Mouse (Mus musculus) megakaryocyte, adult 5-6 weeks (primary cell): Measurements from ENCODE around the gene Hspa1l. TPM values are rescaled to one million over a fixed set of nuclear protein-coding genes. Genes with fewer than 3 reads are reported as not detected.
"Not testable (repeated sequence)": the region's sequence is repeated elsewhere in the genome, so short reads cannot be mapped to it uniquely, and the experiment has no call there.

Experiments
- ATAC-seq: 2 replicates; pipeline ENCODE4 v1.8.0; 2016; ENCODE audit warnings: mild to moderate bottlenecking, inconsistent platforms; ENCODE audit not compliant: poor library complexity, severe bottlenecking
- total RNA-seq, 2 experiments: library from RNA; stranded (forward) in 1 of 2; stranded (reverse) in 1 of 2; fragments of 153-499, 151-499 nt in 1 of 2; fragments of 221-1000, 200-1000 nt in 1 of 2; gene quantifications; 2 replicates each; pipeline versions ENCODE4 v1.2.3 to v1.2.4; 2015 to 2017

The Hspa1l gene
- total RNA-seq, 2 experiments from 2014 or later: 0.22 TPM; not detected in 1

DNA sequence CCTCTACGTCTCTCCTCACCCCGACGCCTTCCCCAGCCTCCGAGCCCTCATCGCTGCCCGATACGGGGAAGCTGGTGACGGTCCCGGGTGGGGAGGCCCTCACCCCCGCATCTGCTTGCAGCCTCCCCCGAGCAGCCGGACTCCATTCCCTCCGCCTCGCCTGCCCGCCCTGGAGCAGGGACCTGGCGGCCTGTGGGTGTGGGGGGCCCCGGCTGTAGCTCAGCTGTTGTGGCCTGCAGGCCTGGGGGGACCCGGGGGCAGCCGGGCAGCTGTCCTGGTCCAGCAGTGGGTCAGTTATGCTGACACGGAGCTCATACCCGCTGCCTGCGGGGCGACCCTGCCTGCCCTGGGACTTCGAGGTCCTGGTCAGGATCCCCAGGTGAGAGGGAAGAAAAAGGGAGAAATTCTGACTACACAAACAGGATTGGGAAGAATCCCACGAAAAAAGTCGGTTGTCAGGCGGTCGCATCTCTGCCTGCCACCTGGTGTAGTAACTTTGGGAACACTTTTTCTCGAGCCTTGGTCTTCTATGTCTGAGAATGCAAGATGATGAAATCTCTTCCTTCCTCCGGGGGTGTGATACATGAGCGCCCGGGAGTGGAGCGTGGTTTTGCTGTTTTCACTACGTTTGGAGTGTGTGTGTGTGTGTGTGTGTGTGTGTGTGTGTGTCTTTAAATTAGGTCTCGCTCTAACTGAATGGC is 29.1 kb downstream of the Hspa1l start:
- ATAC-seq: peak; percentile 26

DNA sequence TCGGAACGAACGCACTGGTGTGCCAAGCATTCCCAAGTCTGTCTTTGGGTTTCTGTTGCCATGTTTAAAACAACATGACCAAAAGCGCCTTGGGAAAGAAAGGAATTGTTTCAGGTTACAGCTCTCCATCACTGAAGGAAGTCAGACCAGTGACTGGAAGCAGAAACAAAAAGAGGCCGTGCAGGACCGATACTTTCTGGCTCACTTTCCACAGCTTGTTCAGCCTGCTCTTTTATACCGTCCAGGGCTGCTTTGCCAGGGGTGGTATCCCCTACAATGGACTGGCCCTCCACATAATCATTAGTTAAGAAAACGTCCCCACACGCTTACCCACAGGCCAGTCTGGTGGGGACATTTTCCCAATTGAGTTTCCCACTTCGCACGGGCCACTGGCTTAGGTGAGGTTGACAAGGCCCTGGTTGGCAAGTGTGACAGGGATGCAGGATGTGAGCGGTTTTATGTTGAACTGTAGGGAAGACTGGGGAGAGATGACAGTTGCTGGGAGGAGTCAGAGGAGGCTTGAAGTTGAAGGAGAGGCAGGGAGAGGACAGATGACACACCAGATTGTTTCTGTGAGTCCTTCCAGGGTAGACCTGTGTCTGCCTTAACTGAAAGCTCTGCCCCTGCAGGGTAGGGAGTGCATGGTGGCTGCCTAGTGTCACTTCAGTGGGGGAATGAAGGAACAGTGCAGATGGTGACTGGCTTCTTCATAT is 29.8 kb downstream of the Hspa1l start:
- ATAC-seq: no peak

DNA sequence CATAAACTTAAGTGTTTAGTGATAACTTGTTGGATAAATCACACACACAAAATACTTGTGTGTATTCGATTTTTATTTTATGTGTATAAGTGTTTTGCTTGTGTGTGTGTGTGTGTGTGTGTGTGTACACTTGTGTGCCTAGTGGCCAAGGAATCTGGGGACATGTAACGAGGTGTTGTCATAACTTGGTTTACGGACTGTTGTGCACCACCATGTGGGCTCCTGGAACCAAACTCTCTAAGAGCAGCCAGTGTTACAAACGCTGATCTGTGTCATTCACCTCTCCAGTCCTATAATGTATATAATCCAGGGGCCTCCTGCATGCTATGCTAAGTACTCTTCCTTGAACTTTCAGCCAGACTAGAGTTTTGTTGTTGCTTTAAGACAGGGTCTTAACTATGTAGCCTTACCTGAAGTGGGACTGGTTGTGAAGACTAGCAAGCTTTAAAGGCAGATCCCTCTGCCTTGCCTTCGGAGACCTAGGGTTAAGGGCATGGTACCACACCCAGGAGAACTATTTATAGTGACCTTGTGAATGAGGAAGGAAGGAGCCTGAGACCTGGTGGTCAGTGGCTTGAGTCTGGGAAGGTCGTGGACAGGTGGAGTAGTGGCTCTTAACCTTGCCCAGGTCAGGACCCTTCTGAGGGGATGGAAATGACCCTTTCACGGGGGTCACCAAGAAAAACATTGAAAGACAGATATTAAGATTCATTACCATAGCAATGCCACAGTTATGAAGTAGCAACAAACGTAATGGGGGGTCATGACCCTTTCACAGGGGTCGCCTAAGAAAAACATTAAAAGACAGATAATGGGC is 30.7 kb downstream of the Hspa1l start:
- ATAC-seq: no peak

DNA sequence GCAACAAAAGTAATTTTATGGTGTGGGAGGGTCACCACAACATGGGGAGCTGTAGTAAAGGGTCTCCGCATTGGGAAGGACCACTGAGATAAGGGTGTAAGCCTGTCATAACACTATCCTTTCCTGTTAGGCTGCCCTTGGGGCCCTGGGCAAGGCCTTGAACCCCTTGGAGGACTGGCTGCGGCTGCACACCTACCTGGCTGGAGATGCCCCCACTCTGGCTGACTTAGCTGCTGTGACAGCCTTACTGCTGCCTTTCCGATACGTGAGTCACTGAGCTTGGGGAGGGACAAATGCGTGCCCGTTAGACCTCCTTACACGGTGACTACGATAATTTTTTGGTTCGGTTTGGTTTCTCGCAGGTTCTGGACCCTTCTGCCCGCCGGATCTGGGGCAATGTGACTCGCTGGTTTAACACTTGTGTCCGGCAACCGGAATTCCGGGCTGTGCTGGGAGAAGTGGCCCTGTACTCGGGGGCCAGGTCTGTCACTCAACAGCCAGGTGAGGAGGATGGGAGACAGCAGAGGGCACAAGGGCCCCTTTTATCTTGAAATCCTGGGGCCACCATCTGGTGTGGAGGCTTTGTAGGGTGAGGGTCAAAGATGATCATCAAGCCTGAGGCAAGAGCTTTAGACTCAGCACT is 31.7 kb downstream of the Hspa1l start:
- no peak for ATAC-seq

DNA sequence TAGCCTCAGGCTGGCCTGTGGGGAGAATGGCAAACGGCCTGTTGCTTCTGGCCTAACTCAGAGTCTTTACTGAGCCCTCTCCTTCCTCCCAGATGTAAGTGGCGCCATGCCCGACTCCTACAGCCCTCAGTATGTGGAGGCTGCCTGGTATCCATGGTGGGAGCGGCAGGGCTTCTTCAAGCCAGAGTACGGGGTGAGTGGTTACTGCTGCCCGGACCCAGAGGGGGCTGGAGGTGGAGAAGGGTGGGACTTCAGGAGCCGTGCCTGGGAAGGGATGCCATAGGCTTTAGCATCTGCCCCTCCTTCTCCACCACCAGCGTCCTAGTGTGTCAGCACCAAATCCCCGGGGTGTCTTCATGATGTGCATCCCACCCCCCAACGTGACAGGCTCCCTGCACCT is 32.7 kb downstream of the Hspa1l start:
- ATAC-seq: no peak

DNA sequence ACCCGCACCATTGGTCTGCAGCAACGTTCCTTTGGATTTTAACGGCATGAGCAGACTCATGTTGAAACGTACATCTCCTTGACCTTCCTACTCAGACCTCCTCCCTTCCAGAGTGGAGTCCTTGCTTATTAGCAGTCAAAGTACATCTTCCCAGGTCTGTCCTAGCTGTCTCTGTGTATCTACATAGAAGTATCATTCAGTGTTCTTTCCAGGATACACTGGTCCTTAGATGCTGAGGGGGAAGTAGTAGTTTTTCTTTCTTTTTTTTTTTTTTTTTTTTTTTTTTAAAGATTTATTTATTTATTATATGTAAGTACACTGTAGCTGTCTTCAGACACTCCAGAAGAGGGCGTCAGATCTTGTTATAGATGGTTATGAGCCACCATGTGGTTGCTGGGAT is 33.4 kb downstream of the Hspa1l start:
- not testable (repeated sequence) for ATAC-seq

DNA sequence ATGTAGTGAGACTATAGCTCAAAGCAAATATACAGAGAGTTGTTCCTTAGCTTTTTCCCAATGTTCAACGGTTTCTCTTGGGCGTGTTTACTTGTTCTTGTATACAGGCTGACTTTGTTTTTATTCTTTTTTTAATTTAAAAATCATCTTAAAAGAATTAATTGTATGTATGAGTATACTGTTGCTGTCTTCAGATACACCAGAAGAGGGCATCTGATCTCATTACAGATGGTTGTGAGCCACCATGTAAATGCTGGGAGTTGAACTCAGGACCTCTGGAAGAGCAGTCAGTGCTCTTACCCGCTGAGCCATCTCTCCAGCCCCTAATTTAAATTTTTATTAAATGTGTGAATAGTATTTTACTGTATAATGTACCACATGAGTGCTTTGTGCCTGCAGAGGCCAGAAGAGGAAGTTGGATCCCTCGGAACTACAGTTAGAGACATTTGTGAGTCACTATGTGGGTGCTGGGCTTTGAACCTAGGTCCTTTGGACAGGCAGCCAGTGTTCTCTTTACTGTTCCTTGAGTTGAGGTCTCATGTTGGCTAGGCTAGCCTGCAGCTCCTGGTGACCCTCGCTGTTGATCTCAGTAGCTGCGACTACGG is 35.0 kb downstream of the Hspa1l start:
- 0 out of 2 replicates have a peak, but pooled peaks have one; percentile 30 for ATAC-seq

DNA sequence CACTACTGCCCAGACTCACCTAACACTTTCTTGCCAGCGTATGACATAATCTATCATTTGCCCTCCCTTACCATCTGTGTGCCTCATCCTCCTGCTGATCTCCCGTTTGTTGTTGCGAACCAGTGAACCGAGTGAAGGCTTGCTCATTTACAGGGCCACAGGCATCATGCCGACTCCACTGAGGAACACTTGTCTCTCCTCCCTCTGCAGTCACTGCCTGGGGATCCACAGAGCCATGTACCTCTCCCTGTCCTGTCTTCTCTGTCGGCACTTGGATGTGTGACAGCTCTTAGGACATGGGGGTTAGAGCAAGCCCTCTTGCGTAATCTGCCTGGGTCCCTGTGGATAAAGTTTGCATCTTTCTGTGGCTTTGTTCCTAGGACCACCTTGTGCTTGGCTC is 37.1 kb downstream of the Hspa1l start:
- ATAC-seq: no peak

DNA sequence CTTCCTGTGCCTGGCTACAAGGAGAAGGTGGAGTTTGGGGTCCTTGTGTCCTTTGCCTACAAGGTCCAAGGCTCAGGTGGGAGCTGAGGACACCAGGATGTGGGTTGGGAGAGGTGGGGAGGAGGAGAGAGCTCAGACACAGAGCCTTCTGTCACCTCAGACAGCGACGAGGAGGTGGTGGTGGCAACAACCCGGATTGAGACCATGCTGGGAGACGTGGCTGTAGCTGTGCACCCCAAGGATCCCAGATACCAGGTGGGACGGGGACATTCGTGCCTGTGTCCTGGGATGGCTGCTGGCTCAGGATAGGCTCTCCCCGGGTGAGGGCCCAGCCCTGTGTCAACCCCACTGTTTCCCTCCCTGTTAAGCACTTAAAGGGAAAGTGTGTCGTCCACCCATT is 38.9 kb downstream of the Hspa1l start:
- no peak for ATAC-seq

DNA sequence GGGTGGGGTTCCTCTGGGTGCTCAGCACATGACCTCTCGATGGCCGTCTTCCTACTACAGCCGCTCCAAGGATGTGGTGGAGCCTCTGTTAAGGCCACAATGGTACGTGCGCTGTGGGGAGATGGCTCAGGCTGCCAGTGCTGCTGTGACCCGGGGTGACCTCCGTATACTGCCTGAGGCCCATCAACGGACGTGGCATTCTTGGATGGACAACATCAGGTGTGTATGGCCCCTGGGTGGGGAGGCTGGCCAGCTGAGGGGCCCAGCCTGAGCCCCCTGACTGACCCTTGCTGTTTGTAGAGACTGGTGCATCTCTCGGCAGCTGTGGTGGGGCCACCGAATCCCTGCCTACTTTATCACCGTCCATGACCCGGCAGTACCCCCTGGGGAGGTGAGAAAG is 39.9 kb downstream of the Hspa1l start:
- ATAC-seq: no peak

DNA sequence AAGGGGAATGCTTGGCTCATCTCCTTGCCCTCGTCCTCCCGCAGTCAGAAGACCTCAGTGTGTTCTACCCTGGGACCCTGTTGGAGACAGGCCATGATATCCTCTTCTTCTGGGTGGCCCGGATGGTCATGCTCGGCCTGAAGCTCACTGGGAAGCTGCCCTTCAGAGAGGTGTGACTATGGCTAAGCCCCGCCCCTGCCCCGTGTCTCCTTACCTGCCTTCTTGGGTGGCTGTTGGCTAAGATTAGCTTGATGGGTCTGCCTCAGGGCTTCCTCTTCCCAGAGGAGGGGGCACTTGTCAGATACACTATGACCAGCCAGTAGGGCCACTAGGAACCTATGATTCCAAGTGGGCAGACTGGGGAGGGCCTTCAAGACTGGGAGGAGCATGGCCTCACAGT is 40.7 kb downstream of the Hspa1l start:
- ATAC-seq: no peak

DNA sequence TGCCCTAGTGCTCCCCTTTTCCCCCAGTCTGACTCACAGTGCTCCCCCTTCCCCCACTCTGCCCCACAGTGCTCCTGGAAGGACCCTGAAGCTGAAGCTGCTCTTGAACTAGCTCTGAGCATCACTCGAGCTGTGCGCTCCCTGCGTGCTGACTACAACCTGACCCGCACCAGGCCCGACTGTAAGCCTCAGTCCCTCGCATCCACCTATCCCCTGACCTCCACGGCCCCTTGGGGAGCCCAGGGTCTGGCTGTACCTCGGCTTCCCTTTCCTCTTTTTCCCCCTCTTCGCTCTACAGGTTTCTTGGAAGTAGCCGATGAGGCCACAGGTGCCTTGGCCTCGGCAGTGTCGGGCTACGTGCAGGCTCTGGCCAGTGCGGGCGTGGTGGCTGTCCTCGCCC is 42.8 kb downstream of the Hspa1l start:
- no peak for ATAC-seq

DNA sequence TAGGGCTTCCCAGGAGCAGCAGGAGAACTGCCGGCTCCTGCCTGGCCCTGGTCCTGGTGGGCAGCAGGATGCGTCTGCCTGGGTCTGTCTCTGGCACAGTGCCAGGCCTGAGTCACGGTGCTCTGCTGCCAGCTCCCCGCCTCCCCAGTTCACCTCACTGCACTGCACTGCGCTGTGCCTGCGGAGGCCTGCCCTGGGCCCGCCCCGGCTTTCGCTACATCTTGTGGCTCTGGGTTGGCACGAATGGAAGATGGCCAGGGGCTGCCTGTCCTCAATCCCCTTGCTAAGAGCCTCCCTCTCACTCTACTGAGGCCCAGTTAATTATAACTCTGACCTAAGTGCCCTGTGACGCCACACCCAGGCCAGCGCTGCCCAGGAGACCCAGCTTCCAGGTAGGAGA is 43.9 kb downstream of the Hspa1l start, which contains the start of gene Vwa7:
Gene Vwa7, plus strand, starts transcription at position 204 of the 400 bp plus-strand sequence.
- no peak for ATAC-seq

DNA sequence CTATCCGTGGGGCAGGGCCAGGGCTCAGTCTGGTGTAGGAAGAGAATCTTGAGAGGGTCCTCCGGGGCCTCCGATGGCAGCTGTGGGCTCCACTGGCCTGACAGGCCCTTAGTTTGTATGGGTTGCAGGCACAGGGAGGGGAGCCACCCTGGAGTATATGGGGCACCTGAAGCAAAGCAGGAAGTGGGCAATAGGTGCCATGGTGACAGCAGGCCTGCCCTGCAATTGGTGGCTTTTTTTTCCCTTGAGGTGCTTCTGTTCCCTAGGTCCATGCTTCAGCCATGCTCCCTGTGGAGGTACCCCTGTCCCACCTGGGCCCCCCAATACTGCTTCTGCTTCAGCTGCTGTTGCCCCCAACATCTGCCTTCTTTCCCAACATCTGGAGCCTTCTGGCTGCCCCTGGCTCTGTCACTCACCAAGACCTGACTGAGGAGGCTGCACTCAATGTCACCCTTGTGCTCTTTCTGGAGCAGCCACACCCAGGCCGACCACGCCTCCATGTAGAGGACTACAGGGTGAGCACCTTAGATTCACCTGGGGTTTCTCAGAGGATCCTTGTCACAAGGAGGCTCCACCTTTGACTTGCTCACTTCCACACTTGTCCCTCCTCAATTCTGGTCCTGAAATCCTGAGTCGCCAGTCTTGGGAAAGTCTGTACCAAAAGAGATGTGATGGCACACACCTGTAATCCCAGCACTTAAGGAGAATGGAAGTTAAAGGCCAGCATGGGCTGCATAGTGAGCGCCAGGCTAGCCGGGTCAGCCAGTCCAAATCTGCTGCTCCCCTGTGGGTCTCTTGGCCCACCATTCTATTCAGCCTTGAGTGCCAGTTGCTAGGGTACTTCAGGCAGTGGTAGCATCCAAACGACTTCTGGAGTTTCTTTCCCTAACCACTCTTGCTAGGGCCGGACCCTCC is 44.5 kb downstream of the Hspa1l start:
- ATAC-seq: no peak

DNA sequence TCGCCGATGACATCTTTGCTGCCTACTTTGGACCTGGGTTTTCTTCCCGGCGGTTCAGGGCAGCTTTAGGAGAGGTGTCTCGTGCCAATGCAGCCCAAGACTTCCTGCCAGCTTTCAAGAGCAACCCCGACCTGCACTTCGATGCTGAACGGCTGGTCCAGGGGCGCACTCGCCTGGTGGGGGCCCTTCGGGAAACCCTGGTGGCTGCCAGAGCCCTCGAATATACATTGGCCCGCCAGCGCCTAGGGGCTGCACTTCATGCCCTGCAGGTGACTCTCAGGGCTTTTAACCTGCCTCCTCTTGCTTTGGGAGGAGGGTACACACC is 45.2 kb downstream of the Hspa1l start:
- no peak for ATAC-seq

DNA sequence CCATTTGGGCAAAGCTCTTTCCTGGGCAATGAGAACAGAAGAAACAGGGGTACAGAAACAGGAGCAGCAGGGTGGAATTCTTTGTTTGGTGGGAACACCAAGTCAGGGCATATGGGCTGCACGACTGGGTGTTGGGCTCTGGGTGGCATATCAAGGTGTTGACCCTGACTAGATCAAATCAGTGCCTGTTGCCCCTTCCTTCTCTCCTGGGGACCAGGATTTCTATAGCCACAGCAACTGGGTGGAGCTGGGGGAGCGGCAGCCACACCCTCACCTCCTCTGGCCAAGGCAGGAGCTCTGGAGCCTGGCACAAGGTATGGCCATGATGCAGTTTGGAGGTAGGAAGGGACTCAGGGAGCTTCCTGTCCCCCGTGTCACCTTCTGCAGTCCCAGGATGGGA is 45.7 kb downstream of the Hspa1l start:
- ATAC-seq: no peak

DNA sequence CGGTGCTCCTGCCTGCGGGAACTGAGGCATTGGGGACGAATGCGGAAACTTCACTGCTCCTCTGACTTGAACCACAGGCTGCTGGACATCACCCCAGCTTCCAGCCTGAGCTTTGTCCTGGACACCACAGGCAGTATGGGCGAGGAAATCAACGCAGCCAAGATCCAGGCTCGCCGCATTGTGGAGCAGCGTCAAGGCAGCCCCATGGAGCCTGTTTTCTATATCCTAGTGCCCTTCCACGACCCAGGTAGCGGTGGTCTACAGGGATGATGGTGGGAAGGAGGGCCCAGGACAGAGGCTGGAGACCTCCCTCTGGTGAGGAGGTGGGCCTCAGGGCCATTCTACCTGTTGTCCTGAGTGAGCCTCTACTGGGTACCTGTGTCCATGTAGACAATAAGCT is 47.4 kb downstream of the Hspa1l start:
- no peak for ATAC-seq

DNA sequence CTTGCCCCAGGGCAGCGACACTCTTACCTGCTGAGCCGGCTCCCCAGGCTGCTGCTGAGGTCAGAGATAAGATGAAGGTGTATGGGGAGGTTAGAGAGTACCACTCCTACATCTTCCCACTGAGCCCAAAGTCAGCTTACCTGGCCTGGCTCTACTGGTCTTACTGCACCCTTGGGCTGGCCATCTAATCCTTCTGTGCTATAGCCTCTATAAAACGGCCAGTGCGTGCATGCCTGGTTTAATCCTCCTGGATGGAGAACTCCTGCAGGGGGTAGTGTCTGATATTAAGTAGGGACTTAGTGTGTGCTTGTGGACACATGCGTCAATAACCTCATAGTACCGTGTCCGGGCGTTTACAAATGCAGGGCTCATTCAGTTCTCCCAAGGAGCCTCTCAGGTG is 48.0 kb downstream of the Hspa1l start:
- no peak for ATAC-seq

DNA sequence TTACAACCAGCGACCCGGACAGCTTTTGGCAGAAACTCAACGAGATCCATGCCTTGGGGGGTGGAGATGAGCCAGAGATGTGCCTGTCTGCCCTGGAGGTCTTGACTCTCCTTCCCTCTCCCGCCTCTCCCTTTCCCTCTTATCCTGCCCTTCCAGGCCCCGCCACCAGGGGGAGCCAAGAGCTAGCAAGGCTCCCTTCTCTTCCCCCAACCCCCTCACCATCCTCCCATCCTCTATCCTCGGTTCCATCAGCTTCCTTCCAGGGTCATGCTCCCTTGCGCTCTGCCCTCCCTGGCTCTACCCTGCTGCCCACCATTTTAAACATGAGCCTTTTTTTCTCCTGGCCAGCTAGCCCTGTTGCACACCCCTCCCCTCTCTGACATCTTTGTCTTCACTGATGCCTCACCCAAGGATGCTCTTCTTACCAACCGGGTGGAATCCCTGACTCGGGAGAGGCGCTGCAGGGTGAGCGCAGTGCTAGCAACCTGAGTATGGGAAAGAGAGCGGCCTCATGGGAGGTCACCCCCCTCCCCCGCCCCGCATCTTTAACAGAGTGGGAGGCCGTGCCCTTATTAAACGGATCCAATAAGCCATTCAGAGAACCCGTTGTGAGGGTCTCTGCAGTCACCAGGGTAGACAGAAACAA is 48.8 kb downstream of the Hspa1l start:
- ATAC-seq: peak; percentile 76
